Mouse (Mus musculus) stomach, postnatal 0 days (tissue): Measurements from ENCODE around the gene Uqcrh. TPM values are rescaled to one million over a fixed set of nuclear protein-coding genes. Genes with fewer than 3 reads are reported as not detected.
A peak's percentile ranks its signal among the peaks of the same experiment; 100 is the strongest.

ENCODE experiments used
- ATAC-seq: fragments of 200-750 bp; cut with Nextera tagmentation; 2 replicates; pipeline ENCODE4 v1.8.0; 2017; ENCODE audit not compliant: low FRiP score, low TSS enrichment
- DNase-seq: peaks from one replicate; pipeline ENCODE4 v3.0.0-alpha.2; 2016; ENCODE audit warnings: low spot score
- H3K27ac ChIP-seq: fragments of 300-500 bp; sonication (generic); replicated peaks from 2 replicates; pipeline ENCODE4 v1.5.1; 2014; ENCODE audit warnings: mild to moderate bottlenecking, control low read depth
- H3K27me3 ChIP-seq: fragments of 300-500 bp; sonication (generic); 2 replicates; pipeline ENCODE4 v1.6.1; 2014; ENCODE audit warnings: low read length; ENCODE audit not compliant: control insufficient read depth, insufficient read depth
- H3K36me3 ChIP-seq: fragments of 300-500 bp; sonication (generic); 2 replicates; pipeline ENCODE4 v1.6.1; 2014; ENCODE audit warnings: low read length, mixed read lengths; ENCODE audit not compliant: control insufficient read depth, insufficient read depth
- H3K4me1 ChIP-seq: fragments of 300-500 bp; sonication (generic); replicated peaks from 2 replicates; pipeline ENCODE4 v1.6.1; 2014; ENCODE audit warnings: antibody characterized with exemption; ENCODE audit not compliant: control insufficient read depth, insufficient read depth
- H3K4me2 ChIP-seq: fragments of 300-500 bp; sonication (generic); replicated peaks from 2 replicates; pipeline ENCODE4 v1.6.1; 2014; ENCODE audit warnings: low read depth, mild to moderate bottlenecking, control low read depth, moderate library complexity
- H3K4me3 ChIP-seq: fragments of 300-500 bp; sonication (generic); 2 replicates; pipeline ENCODE4 v1.5.1; 2014; ENCODE audit warnings: low read depth, low read length, control low read depth
- H3K9ac ChIP-seq: fragments of 300-500 bp; sonication (generic); 2 replicates; pipeline ENCODE4 v1.6.1; 2014; ENCODE audit warnings: mild to moderate bottlenecking, low read length, control low read depth, mixed read lengths
- H3K9me3 ChIP-seq: fragments of 300-500 bp; sonication (generic); 2 replicates; pipeline ENCODE4 v1.6.1; 2016; ENCODE audit warnings: low read length; ENCODE audit not compliant: control insufficient read depth
- CTCF ChIP-seq: IDR thresholded peaks from 2 replicates; pipeline ENCODE4 v1.5.1; 2016; ENCODE audit warnings: antibody characterized with exemption, low read depth, mild to moderate bottlenecking, moderate library complexity
- EP300 ChIP-seq: optimal IDR thresholded peaks from 2 replicates; pipeline ENCODE3; 2016; ENCODE audit warnings: antibody characterized with exemption
- WGBS: fragments of 180-500 bp; shearing (Covaris S2); extraction: QIAGEN DNeasy Blood & Tissue Kit; methylation state at CpG from one replicate; pipeline ENCODE4 v1.1.7; 2014; 5-methylcytosine and 5-hydroxymethylcytosine counted together
- polyA plus RNA-seq: library from polyadenylated mRNA; unstranded; fragments of >200 nt; fragmentation: Nextera tagmentation; extraction: Ambion mirVana; gene quantifications from 2 replicates; pipeline ENCODE4 v1.2.1, GENCODE M21; 2015

The Uqcrh gene
- polyA plus RNA-seq, 1 experiment from 2014 or later: 571 TPM

- Histone ChIP-seq H3K9ac (peak overlapping the region; percentile 54), H3K36me3 (no peaks in the 10 kb centered on the region), H3K9me3 (no peaks in the 10 kb centered on the region), H3K4me2 (peak overlapping the region; percentile 96), H3K4me1 (no peaks in the 10 kb centered on the region), H3K27ac (no peak overlapping the region; the same call in 1 of the 2 replicates), H3K27me3 (no peaks in the 10 kb centered on the region), H3K4me3 (peak overlapping the region; percentile 58)
- WGBS: under 1% methylated on average over 49 of the region's 60 CpGs
- ATAC-seq (peak; percentile 84), DNase-seq (peak; percentile 86)
- TF ChIP-seq CTCF (no peak), EP300 (no peak)
Observed at GRCm38 (mm10) chr4:116017300-116017901, 57.5 kb downstream of the Uqcrh start.

Other genes with a start within 250 kb of the Uqcrh start
- gene Mob3c, start 247.0 kb downstream of the Uqcrh start, polyA plus RNA-seq: 7.5 and 8.1 TPM in 2 replicates
- gene Mknk1, start 235.9 kb downstream of the Uqcrh start, polyA plus RNA-seq: 11.6 and 15.1 TPM in 2 replicates
- gene Kncn, start 190.7 kb downstream of the Uqcrh start, polyA plus RNA-seq: not detected in 2 replicates
- not detected in 2 replicates for gene 6430628N08Rik, start 184.4 kb downstream of the Uqcrh start, polyA plus RNA-seq
- 0.02 TPM in 1 of 2 replicates, not detected in the other for gene Dmbx1, start 135.1 kb downstream of the Uqcrh start, polyA plus RNA-seq
- 7.7 and 8.3 TPM in 2 replicates for gene Faah, start 57.1 kb downstream of the Uqcrh start, polyA plus RNA-seq
- 11.4 and 11.9 TPM in 2 replicates for gene Nsun4, start 21.2 kb downstream of the Uqcrh start, polyA plus RNA-seq
- 37.4 and 41.1 TPM in 2 replicates for gene Lrrc41, start 198 bp upstream of the Uqcrh start, polyA plus RNA-seq
- 5.1 and 5.3 TPM in 2 replicates for gene Rad54l, start 48.6 kb upstream of the Uqcrh start, polyA plus RNA-seq
- gene Pomgnt1, start 48.8 kb upstream of the Uqcrh start, polyA plus RNA-seq: 26.6 and 29.6 TPM in 2 replicates
- 1.2 and 1.6 TPM in 2 replicates for gene Lurap1, start 76.3 kb upstream of the Uqcrh start, polyA plus RNA-seq
- gene Tspan1, start 92.5 kb upstream of the Uqcrh start, polyA plus RNA-seq: 319 and 330 TPM in 2 replicates
- gene 1700042G07Rik, start 98.3 kb upstream of the Uqcrh start, polyA plus RNA-seq: not detected in 2 replicates
- not detected in 2 replicates for gene Gm49337, start 98.3 kb upstream of the Uqcrh start, polyA plus RNA-seq
- gene Pik3r3, start 146.5 kb upstream of the Uqcrh start, polyA plus RNA-seq: 6.4 and 6.8 TPM in 2 replicates